In genomic region chr6:95163965-95164364, GRCm38 (mm10) we compare ENCODE assay signal across 16 mouse cellular contexts.
"Had no signal": no experiment of that assay in that cellular context is flagged by ENCODE, and none has a peak within 500 bp of the region (broad histone marks: within the 10 kb centered on the region; RNA-seq: fewer than 3 reads in every experiment).

No protein-coding gene starts in this region.

- H3K4me1 ChIP-seq: limb, embryonic 13.5 days; liver, embryonic 15.5 days; neural tube, embryonic 15.5 days had no signal

- H3K36me3 ChIP-seq: limb, embryonic 13.5 days; liver, embryonic 15.5 days; midbrain, embryonic 10.5 days; neural tube, embryonic 15.5 days had no signal

- H3K9ac ChIP-seq: limb, embryonic 13.5 days; liver, embryonic 15.5 days; neural tube, embryonic 15.5 days had no signal

- H3K9me3 ChIP-seq: limb, embryonic 13.5 days; liver, embryonic 15.5 days; midbrain, embryonic 10.5 days had no signal

- H3K27ac ChIP-seq: kidney, postnatal 0 days; limb, embryonic 13.5 days; liver, embryonic 15.5 days; midbrain, embryonic 10.5 days; neural tube, embryonic 15.5 days had no signal

- H3K4me3 ChIP-seq: limb, embryonic 13.5 days; liver, embryonic 15.5 days; midbrain, embryonic 10.5 days; myocyte; neural tube, embryonic 15.5 days had no signal

- ATAC-seq: inflammation-experienced regulatory T-cells, adult 6 months; intestine, postnatal 0 days had no signal

- DNase-seq: kidney, adult 8-10 months; left cerebral cortex, postnatal 4 days; midbrain, embryonic 14.5 days; right cerebral cortex, adult 18-20 months; right cerebral cortex, postnatal 25 days; thymus, adult 2 months; thymus, postnatal 25 days had no signal

- H3K27me3 ChIP-seq: limb, embryonic 13.5 days; liver, embryonic 15.5 days; neural tube, embryonic 15.5 days had no signal

- H3K4me2 ChIP-seq: limb, embryonic 13.5 days; liver, embryonic 11.5 days; liver, embryonic 15.5 days; neural tube, embryonic 15.5 days had no signal
